Mouse (Mus musculus) liver, embryonic 16.5 days (tissue): ENCODE measurements around the gene Gm11555. TPM values are rescaled to one million over a fixed set of nuclear protein-coding genes. Genes with fewer than 3 reads are reported as not detected.
"Not testable (repeated sequence)": the region's sequence is repeated elsewhere in the genome, so short reads cannot be mapped to it uniquely, and the experiment has no call there.

ENCODE experiments used
- ATAC-seq: fragments of 200-750 bp; cut with Nextera tagmentation; 2 replicates; pipeline ENCODE4 v1.8.0; 2017; ENCODE audit warnings: low read depth, mild to moderate bottlenecking, moderate number of reproducible peaks, moderate library complexity
- H3K27ac ChIP-seq: fragments of 300-500 bp; sonication (generic); 2 replicates; pipeline ENCODE4 v1.5.1; 2014; ENCODE audit warnings: mild to moderate bottlenecking, low read length
- H3K27me3 ChIP-seq: fragments of 300-500 bp; sonication (generic); 2 replicates; pipeline ENCODE4 v1.6.1; 2014; ENCODE audit warnings: low read depth, low read length, mixed read lengths; ENCODE audit not compliant: control insufficient read depth, insufficient read depth
- H3K36me3 ChIP-seq: fragments of 300-500 bp; sonication (generic); 2 replicates; pipeline ENCODE4 v1.6.1; 2014; ENCODE audit warnings: mild to moderate bottlenecking; ENCODE audit not compliant: control insufficient read depth, insufficient read depth
- H3K4me1 ChIP-seq: fragments of 300-500 bp; sonication (generic); 2 replicates; pipeline ENCODE4 v1.6.1; 2014; ENCODE audit warnings: low read depth, low read length, mixed read lengths; ENCODE audit not compliant: control insufficient read depth
- H3K4me2 ChIP-seq: fragments of 300-500 bp; sonication (generic); 2 replicates; pipeline ENCODE4 v1.6.1; 2014; ENCODE audit warnings: low read depth, low read length, mixed read lengths
- H3K4me3 ChIP-seq: fragments of 300-500 bp; sonication (generic); 2 replicates; pipeline ENCODE4 v1.5.1; 2014; ENCODE audit warnings: low read depth, mild to moderate bottlenecking, low read length
- H3K9ac ChIP-seq: fragments of 300-500 bp; sonication (generic); 2 replicates; pipeline ENCODE4 v1.6.1; 2014; ENCODE audit warnings: low read depth, low read length
- H3K9me3 ChIP-seq: fragments of 300-500 bp; sonication (generic); replicated peaks from 2 replicates; pipeline ENCODE4 v1.6.1; 2016; ENCODE audit warnings: low read length; ENCODE audit not compliant: control insufficient read depth
- WGBS: fragments of 180-500 bp; shearing (Covaris S2); extraction: QIAGEN DNeasy Blood & Tissue Kit; methylation state at CpG from one replicate; pipeline ENCODE4 v1.1.7; 2014; ENCODE audit not compliant: insufficient replicate concordance; 5-methylcytosine and 5-hydroxymethylcytosine counted together
- polyA plus RNA-seq: library from polyadenylated mRNA; unstranded; fragments of >200 nt; fragmentation: Nextera tagmentation; extraction: Ambion mirVana; gene quantifications from 2 replicates; pipeline ENCODE4 v1.2.1, GENCODE M21; 2015

Gene Gm11555
- not detected in 2 replicates for polyA plus RNA-seq

DNA sequence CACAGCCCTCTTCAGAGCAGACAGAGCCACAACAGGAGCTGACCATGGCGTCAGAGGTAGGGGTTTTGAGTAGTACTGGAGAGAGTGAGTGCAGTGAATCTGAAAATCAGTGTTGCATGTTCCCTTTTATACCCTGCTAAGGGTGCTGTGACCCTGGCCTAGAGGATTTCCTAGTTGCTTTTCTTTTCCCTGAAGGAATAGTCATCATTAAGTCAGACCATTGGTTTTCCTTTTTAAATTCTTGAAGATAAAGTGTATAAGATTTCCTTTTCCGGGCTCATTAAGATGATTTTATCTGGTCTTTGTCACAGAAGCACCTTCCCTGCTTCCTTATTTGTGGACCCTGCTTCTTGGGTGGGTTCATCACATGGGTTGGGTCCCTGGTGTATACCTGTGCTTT lies at the start of gene Gm11555:
Gene Gm11555 (minus strand): TSS at position 101 of the 400 bp plus-strand sequence.
- Histone ChIP-seq H3K4me2 (no peak within 1 kb of the TSS), H3K27ac (no peak within 1 kb of the TSS), H3K9ac (no peak within 1 kb of the TSS), H3K4me3 (no peak within 1 kb of the TSS), H3K27me3 (no peaks in the 10 kb centered on the region), H3K9me3 (no peaks in the 10 kb centered on the region), H3K4me1 (no peaks in the 10 kb centered on the region), H3K36me3 (no peaks in the 10 kb centered on the region)
- 47% methylated on average over 2 of the region's 2 CpGs for WGBS
- ATAC-seq: no peak

DNA sequence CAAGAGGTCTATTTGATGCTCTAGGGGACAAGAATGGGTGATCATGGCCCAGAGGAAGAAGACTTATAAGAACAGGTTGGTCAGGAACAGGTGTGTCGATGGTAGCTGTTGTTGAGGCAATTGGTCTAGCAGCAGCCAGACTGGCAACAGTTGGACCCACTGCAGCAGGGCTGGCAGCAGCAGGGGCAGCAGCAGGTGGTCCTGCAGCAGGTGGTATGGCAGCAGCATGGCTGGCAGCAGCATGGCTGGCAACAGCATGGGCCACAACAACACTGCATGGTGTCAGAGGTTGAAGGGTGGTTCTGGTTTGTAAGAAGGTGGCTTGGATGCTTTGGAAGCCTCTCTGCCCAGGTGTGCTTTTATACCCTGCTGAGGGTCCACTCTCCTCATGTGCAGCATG lies 40.4 kb upstream of the Gm11555 start, which contains the start of gene Gm14190:
Gene Gm14190 (minus strand): TSS at position 278 of the 400 bp plus-strand sequence.
- H3K4me3 ChIP-seq: no peak within 1 kb of the TSS
- no peak within 1 kb of the TSS for H3K9ac ChIP-seq
- ATAC-seq: no peak
- no peak within 1 kb of the TSS for H3K4me2 ChIP-seq
- H3K36me3 ChIP-seq: no peaks in the 10 kb centered on the region
- no peak within 1 kb of the TSS for H3K27ac ChIP-seq
- 68% methylated on average over 1 of the region's 1 CpGs for WGBS
- no peaks in the 10 kb centered on the region for H3K9me3 ChIP-seq
- no peaks in the 10 kb centered on the region for H3K4me1 ChIP-seq
- H3K27me3 ChIP-seq: no peaks in the 10 kb centered on the region

GRCm38 (mm10) chr11:99685235-99685634 lies 35.2 kb upstream of the Gm11555 start:
- not testable (repeated sequence) for H3K9me3 ChIP-seq, H3K27ac ChIP-seq, H3K4me2 ChIP-seq, ATAC-seq, H3K4me1 ChIP-seq, H3K4me3 ChIP-seq, H3K36me3 ChIP-seq, H3K9ac ChIP-seq, H3K27me3 ChIP-seq
- WGBS: 52% methylated on average over 1 of the region's 1 CpGs

DNA sequence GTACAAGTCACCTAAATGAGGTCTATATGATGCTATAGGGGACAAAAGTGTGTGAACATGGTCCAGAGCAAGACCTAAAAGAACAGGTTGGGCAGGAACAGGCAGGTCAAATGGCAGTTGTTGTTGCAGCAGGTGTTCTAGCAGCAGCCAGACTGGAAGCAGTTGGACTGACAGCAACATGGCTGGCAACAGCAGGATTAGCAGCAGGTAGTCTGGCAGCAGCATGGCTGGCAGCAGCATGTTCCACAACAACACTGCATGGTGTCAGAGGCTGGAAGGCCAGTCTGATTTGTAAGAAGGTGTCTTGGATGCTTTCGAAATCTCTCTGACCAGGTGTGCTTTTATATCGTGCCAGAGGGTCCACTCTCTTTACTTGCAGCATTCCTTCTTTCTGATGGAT lies 33.4 kb upstream of the Gm11555 start:
- Histone ChIP-seq H3K4me1 (no peaks in the 10 kb centered on the region), H3K27ac (no peak overlapping the region), H3K9me3 (no peaks in the 10 kb centered on the region), H3K9ac (no peak overlapping the region), H3K4me2 (no peak overlapping the region), H3K27me3 (no peaks in the 10 kb centered on the region), H3K4me3 (no peak overlapping the region), H3K36me3 (no peaks in the 10 kb centered on the region)
- WGBS: 53% methylated on average over 2 of the region's 2 CpGs
- ATAC-seq: no peak

DNA sequence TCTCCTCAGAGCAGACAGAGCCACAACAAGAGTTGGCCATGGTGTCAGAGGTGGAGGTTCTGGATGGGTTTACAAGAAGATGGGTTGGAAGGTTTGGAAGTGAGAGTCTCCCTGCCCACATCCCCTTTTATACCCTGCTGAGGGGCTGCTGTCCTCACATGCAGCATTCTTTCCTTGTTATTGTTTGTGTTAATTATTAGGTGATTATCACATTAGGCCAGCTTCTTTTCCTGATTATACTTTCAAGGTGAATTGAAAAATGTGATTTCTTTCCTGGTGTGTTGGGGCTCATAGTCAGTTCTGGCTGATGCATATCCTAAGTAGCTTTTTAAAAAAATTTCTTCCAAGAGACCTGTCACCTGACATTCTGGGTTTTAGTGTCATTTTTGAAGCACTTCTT lies 15.8 kb upstream of the Gm11555 start, which contains the start of gene Krtap4-6:
Gene Krtap4-6 (minus strand): TSS at position 101 of the 400 bp plus-strand sequence.
- Histone ChIP-seq H3K9ac (no peak within 1 kb of the TSS), H3K27me3 (no peaks in the 10 kb centered on the region), H3K9me3 (no peaks in the 10 kb centered on the region), H3K4me3 (no peak within 1 kb of the TSS), H3K4me1 (no peaks in the 10 kb centered on the region), H3K36me3 (no peaks in the 10 kb centered on the region), H3K4me2 (no peak within 1 kb of the TSS), H3K27ac (no peak within 1 kb of the TSS)
- no peak for ATAC-seq

GRCm38 (mm10) chr11:99662802-99663201 lies 12.8 kb upstream of the Gm11555 start:
- Histone ChIP-seq H3K4me2 (no peak overlapping the region), H3K27ac (no peak overlapping the region), H3K4me1 (no peaks in the 10 kb centered on the region), H3K27me3 (no peaks in the 10 kb centered on the region), H3K36me3 (no peaks in the 10 kb centered on the region), H3K4me3 (no peak overlapping the region), H3K9ac (no peak overlapping the region), H3K9me3 (no peaks in the 10 kb centered on the region)
- WGBS: 66% methylated on average over 10 of the region's 10 CpGs
- ATAC-seq: no peak

DNA sequence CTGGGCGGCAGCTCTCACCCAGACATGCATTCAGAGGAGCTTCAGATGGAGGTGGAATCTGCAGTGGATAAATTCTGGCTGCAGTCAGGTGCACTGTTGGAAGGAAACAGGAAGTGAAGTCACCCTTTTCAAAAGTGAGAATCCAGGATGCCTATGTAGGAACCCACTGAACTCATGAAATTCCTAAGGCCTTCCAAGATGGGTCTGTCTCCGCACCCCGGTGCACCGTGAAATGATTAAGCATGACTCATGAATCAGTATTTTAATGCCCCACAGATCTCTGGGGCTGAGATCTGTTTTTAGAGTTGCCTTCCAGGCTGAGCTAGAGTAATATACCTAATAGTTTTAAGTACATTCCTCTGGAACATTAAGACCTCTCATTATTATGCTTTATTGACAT lies 9.2 kb upstream of the Gm11555 start:
- no peak overlapping the region for H3K4me2 ChIP-seq
- H3K36me3 ChIP-seq: no peaks in the 10 kb centered on the region
- H3K4me1 ChIP-seq: no peaks in the 10 kb centered on the region
- H3K4me3 ChIP-seq: no peak overlapping the region
- H3K27ac ChIP-seq: no peak overlapping the region
- H3K9ac ChIP-seq: no peak overlapping the region
- no peak for ATAC-seq
- H3K9me3 ChIP-seq: no peaks in the 10 kb centered on the region
- H3K27me3 ChIP-seq: no peaks in the 10 kb centered on the region
- 78% methylated on average over 4 of the region's 4 CpGs for WGBS

DNA sequence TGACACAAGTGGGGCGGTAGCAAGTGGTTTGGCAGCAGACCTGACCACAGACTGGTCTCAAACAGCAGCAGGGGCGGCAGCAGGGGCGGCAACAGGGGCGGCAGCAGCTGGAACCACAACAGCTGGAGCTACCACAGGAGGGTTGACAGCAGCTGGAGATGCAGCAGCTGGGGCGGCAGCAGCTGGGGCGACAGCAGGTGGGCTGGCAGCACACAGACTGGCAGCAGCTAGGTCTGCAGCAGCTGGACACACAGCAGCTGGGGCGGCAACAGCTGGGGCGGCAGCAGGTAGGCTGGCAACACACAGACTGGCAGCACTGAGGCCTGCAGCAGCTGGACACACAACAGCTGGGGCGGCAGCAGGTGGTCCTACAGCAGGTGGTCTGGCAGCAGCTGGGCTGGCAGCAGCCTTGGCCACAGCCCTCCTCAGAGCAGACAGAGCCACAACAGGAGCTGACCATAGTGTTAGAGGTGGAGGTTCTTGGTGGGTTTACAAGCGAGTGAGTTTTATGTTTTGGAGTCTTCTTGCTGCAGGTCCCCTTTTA lies 8.5 kb upstream of the Gm11555 start, which contains the start of gene Gm11563:
Gene Gm11563 (minus strand): TSS at position 494 of the 544 bp plus-strand sequence.
- H3K9ac ChIP-seq, H3K4me1 ChIP-seq, H3K4me2 ChIP-seq, H3K4me3 ChIP-seq, H3K27ac ChIP-seq, H3K27me3 ChIP-seq, H3K9me3 ChIP-seq, ATAC-seq, H3K36me3 ChIP-seq: not testable (repeated sequence)
- 53% methylated on average over 10 of the region's 10 CpGs for WGBS

DNA sequence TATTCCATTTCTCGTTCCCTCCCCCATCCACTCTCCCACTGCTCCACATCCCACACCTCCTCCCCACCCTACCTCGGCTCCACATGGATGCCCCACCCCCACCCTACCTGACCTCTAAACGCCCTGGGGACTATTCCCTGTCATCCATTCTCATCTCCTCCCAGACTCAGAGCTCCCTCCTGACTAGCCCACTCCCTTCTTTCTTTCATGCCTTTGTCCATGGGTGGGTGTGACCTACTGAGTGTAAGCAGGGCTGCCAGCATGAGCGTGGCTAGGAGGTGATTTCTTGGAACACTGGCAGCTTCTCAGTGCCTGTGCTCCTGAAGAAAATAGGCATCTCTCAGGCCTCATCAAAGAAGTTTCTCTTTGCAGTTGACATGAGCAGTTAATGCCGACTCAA lies 7.0 kb upstream of the Gm11555 start:
- Histone ChIP-seq H3K9me3 (no peaks in the 10 kb centered on the region), H3K27me3 (no peaks in the 10 kb centered on the region), H3K4me2 (no peak overlapping the region), H3K36me3 (no peaks in the 10 kb centered on the region), H3K4me1 (no peaks in the 10 kb centered on the region), H3K4me3 (no peak overlapping the region), H3K27ac (no peak overlapping the region), H3K9ac (no peak overlapping the region)
- WGBS: 40% methylated on average over 5 of the region's 5 CpGs
- no peak for ATAC-seq
